Mouse (Mus musculus): ENCODE measurements around the gene Apoe. TPM values are rescaled to one million over a fixed set of nuclear protein-coding genes. Genes with fewer than 3 reads are reported as not detected.

Gene Apoe
- total RNA-seq (2017), result 399 and 429 TPM in 2 replicates

DNA sequence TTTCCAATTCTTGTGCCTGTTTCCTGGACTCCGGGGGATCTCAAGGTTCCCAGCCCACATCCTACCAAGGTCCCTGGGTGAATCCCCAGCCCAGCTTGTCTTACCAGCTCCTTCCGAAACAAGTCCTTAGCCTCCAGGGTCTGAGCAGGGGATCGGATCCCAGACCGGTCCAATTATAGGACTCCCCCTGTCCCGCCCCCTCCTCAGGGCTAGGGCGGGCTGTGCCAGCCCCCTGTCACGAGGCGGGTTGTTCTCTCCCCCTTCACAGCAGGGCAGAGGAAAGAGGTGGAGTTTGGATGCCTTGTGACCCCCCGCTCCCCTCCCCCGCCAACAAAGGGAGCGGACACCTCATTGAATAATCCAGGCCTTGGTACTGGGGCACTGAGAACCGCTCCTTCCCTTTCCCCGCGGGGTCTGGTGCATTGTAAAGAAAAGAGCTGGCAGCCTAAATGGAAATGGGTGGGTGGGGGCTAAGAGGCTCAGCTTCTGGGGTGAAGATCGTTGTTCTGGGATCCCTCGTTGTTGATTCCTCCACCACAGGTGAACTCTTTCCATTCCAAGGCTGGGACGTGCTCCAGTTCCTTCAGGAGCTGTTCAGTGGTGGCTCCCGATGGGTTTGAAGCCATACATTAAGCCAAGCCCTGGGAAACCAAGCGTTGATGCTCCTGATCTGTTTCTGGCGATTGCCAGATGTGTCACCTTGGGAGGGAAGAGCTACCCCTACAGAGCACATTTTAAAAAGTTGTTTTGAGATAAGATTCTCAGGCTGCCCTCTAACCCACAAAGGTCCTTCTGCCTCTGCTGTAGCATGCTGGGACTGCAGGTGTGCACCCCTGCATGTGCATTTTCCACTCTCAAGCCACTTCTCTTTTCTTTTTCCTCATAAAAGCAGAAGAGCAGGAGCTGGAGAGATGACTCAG is at the start of gene Apoe:
TSS of gene Apoe (minus strand) at position 282 of the 920 bp plus-strand sequence.
- ATAC-seq (ENCODE audit: extremely low read depth, insufficient number of reproducible peaks, low FRiP score, poor library complexity, severe bottlenecking), result peak; percentile 56

DNA sequence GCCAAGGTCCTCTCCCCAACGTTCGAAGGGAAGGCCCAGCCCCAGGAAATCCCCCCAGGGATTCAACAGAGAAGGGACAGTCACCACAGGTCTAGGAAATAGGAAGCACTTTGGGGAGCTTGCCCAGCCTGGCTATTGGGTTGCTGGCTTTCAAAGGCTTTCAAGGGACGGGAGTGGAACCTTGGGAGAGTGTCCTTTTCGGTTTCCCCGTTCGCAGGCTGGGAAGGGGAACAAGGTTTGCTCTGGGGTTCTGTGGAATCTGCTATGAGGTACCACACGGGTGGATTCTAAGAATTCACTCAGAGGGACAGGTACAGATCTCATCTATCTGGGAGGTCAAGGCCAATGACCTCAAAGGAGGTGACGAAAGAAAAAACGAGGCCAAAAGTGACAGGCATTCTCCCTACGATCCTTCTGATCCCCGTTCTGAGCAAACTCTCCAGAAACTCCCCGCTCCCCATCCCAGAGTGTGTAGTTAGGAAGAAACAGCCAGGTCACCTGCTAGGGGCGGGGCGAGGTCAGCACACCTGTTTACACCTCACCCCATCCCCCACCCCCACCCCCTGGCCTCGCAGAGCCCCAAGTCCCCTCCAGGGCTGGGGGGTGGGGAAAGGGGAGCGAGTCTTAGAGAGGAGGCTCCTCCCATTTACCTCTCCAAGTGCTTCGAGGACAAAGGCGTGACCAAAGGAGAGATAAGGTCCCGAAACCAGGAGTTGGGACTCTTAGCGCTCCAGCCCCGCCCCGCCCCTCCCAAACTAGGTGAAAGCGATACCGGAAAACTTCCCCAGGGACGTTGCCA is 48.6 kb upstream of the Apoe start:
- ATAC-seq (ENCODE audit: extremely low read depth, insufficient number of reproducible peaks, low FRiP score, poor library complexity, severe bottlenecking), result no peak; the same call in 1 of the 2 replicates

DNA sequence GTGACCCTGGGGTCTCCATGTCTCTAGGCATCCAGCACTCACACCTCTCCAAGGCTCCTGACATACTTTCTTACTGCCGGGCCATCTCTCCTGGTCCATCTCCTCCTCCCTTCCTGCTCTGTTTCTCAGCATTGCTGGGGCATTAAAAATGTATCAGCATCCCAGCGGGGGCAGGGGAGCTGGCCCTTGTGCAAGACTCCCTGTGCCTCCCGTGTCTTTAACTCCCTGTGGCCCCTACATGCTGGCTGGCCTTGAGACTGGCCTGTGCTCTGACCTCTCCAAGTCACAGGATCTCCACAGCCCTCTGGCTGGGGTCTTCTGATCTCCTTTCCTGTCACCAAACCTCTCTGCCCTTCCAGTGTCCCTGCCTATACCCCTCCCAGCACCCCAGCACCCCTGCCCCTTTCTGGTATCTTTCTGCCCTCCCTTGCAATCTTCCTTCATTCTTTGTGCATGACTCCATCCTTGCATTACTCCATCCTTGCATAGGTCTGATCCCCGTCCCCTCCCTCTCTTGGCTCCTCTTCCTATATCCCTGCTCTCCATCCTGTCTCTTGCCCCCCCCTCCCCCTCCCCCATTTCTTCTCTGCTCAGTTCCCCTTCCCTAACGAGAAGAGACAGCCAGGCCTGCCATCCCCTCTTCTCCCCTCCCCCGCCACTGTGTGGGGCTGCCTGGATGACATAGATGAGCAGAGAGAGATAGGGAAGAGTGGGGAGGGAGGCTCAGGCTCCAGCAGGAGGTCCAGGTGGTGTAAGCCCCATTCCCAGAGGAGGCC is 47.6 kb upstream of the Apoe start:
- no peak for ATAC-seq (ENCODE audit: extremely low read depth, insufficient number of reproducible peaks, low FRiP score, poor library complexity, severe bottlenecking)

DNA sequence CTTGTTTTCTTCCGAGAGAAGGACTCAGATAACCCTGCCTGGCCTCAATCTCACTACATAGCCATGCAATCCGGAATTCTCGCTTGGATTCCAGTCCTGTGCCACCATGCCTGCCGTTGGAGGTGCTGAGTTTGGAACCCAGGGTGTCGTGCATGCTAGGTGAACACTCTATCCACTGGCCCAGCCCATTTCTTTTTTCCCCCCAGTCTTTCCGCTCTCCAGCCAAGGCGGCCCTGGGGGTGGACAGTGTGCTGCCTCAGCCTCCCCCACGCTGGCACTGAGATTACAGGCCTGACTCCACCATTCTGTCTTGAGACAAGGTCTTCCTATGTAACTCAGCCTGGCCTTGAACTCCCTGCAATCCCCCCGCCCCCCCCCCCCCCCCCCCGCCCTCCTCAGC is 47.0 kb upstream of the Apoe start:
- no peak for ATAC-seq (ENCODE audit: extremely low read depth, insufficient number of reproducible peaks, low FRiP score, poor library complexity, severe bottlenecking)

DNA sequence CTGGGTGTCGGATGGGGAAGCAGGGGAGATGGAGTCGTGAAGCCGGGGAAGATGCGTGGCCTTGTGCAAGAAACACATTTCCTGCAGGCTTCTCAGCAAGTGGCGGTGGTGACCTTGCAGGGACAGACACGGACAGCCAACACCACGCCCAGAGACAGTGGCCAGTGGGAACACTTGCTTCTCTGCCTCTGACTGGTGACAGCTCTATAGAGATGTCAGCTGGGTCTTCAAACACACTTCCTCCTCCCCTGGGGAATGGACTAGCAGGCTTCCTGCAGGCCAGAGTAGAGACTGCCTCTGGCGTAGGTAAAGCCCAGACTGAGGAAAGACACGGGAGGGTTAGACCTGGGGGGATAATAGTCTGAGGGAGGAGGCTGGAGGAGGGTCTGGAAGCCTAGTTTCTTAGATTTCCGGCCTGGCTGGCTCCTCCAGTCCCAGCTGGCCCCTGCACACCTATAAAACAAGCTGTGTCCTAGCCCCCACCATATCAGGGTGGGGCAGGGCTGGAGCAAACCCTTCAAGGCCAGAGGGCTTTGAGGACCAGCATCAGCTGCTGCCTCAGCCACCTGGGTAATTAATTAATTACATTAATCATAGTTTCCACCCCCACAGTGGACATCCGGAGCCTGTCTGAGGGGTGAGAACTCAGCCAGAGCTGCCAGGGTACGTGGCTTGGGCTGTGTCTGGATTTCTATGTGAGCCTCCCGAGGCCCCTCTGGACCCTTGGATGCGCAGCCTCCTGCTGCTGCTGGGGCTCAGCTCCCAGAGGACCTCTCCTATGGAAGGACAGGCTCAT is 45.8 kb upstream of the Apoe start:
- no peak for ATAC-seq (ENCODE audit: extremely low read depth, insufficient number of reproducible peaks, low FRiP score, poor library complexity, severe bottlenecking)

DNA sequence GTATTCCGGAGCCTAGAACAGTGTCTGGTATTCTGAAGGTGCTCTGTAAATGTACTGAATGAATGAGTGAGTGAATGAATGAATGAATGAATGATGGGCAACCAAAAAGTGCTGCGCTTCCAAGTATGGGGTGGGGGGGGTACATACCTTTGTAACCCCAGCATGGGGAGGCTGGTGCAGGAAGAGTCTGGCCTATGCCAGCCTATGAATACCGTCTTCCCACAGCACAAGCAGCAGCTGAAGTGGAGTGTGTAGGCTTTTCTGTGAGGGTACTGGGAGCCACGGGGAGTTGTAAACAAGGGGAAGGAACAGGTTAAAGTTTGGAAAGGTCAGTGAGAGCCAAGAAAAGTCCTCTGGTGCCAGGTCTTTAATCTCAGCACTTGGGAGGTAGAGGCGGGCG is 44.8 kb upstream of the Apoe start:
- ATAC-seq (ENCODE audit: extremely low read depth, insufficient number of reproducible peaks, low FRiP score, poor library complexity, severe bottlenecking), result no peak

DNA sequence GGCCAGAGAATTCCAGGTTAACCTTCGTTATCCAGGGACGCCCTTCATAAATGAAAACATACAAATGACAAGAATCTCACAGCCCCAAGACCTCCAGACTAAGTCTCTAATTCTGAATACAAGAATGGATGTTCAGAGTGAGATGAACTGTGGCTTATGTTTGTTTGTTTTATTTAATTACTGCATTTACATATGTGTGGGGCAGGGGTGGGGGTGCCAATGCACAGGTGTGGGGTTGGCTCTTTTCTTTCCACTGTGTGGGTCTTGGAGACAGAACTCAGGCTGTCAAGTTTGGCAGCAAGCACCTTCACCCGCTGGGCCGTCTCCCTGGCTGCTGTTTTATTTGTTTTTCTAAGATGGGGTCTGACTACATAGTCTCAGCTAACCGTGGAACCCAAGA is 43.5 kb upstream of the Apoe start:
- ATAC-seq (ENCODE audit: extremely low read depth, insufficient number of reproducible peaks, low FRiP score, poor library complexity, severe bottlenecking), result no peak

DNA sequence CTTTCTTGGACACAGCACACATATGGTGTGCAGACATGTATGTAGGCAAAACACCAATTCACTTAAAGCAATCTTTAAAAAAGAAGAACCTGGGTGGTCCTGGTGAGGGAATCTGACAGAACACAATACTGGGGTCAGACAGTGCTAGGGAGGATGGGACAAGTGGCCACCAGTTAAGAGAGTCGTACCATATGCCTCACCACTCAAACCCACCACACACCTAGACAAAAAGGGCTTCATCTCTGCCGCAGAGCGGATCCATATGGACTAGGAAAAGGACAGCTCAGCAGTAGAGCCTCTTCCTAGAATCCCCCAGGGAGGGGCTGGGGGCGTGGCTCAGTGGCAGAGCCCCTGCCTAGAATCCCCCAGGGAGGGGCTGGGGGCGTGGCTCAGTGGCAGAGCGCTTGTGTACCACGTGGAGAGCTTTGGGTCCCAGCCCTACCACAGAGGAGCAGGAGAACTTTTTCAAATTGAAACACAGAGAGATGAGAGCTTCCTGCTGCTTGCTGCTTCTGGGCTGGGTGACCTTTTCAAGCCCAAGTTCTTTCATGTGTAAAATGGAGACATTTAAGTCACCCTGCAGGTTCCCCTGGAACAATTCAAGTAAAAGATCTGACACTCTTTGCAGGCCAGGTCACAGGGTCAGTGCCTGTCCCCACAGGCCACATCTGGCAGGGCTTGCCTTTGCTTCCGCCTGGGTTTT is 42.5 kb upstream of the Apoe start:
- ATAC-seq (ENCODE audit: extremely low read depth, insufficient number of reproducible peaks, low FRiP score, poor library complexity, severe bottlenecking), result no peak

DNA sequence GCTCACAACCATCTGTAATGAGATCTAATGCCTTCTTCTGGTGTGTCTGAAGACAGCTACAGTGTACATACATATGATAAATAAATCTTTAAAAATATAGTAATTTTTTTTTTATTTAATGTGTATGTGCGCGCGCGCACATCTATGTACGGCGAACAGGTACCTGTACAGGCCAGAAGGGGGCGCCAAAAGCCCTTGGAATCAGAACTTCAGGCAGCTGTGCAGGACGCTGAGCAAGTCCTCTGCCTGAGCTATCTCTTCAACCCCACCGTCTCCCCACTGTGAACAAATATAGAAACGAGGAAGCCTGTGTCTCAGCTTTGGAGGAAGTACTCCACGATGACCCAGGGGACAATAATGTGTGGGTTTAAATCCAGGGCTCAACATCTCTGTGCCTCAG is 41.3 kb upstream of the Apoe start:
- no peak for ATAC-seq (ENCODE audit: extremely low read depth, insufficient number of reproducible peaks, low FRiP score, poor library complexity, severe bottlenecking)

DNA sequence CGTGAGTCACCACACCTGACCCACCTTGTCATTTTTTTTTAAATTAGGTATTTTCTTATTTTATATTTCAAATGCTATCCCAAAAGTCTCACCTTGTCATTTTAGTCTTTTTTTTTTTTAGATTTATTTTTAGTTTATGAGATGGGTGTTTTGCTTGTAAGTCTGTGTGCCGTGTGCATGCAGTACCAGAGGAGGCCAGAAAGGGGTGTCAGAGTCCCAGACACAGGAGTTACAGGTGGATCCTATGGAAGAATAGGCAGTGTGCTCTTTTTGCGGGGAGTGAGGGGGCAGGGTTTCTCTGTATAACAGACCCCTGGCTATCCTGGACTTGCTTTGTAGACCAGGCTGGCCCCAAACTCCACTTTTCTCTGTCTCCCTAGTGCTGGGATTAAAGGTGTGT is 39.8 kb upstream of the Apoe start:
- ATAC-seq (ENCODE audit: extremely low read depth, insufficient number of reproducible peaks, low FRiP score, poor library complexity, severe bottlenecking), result no peak

DNA sequence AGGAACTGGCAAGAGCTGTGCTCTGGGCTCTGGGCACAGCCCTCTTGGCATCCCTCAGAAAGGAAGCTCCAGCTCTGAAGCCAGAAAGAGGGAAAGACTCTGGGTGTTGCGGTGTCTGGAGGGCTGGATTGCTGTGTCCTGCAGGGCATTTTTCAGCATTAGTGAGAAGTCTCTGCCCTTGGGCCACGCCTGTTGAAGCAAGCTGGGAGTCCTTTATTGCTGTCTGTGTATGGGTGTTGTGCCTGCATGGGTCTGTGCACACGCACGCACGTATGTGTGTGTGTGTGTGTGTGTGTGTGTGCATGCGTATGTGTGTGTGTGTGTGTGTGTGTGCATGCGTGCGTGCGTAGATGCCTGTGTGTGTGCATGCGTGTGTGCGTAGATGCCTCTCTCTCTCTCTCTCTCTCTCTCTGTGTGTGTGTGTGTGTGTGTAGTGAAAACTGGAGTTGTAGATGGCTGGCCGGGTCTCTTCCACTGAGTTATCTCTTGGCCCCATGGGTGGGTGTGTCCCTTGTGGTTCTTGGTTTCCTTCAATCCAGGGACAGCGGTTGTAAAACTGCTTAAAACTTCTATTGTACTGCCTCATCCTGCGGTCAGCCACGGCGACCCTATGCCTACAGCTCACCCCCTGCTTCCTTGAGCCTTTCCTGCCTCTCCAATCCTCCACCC is 37.5 kb upstream of the Apoe start:
- no peak for ATAC-seq (ENCODE audit: extremely low read depth, insufficient number of reproducible peaks, low FRiP score, poor library complexity, severe bottlenecking)

DNA sequence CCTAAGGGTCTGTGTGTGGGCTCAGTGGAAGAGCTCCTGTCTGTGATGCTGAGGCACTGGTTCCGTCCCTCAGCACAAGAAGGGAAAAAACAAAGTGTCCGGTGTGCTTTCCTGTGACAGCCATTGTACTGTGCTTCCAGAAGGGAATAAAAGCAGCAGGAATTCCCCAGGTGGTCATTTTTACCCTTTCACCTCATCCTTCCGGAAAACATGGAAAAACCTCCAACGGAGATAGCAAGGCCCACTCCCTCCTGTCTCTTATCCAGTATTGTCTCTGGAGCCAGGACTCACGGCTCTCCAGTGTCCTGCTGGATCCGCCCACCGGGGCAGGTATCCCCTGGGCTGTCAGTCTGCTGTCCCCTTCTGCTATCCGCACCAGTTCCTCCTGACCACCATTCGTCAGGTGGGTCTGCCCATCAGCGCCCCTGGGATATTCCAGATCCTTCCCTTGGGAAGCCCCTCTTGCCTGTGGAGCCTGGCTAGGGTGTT is 35.2 kb upstream of the Apoe start:
- no peak for ATAC-seq (ENCODE audit: extremely low read depth, insufficient number of reproducible peaks, low FRiP score, poor library complexity, severe bottlenecking)

DNA sequence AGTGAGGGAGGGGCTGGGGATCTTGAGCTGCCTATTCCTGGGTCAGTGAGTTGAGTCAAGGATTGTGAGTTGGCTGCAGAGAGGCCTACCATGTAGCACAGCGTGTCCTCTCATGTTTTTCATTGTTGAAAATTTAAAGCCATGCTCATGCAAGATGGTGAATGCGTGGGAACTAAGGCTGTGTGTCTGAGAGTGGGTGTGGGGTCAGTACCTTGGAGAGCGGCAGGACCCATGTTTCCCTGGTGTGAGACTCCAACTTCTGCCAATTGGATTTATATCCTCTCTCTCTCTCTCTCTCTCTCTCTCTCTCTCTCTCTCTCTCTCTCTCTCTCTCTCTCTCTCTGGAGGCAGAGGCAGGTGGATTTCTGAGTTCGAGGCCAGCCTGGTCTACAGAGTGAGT is 27.6 kb upstream of the Apoe start:
- no peak for ATAC-seq (ENCODE audit: extremely low read depth, insufficient number of reproducible peaks, low FRiP score, poor library complexity, severe bottlenecking)

DNA sequence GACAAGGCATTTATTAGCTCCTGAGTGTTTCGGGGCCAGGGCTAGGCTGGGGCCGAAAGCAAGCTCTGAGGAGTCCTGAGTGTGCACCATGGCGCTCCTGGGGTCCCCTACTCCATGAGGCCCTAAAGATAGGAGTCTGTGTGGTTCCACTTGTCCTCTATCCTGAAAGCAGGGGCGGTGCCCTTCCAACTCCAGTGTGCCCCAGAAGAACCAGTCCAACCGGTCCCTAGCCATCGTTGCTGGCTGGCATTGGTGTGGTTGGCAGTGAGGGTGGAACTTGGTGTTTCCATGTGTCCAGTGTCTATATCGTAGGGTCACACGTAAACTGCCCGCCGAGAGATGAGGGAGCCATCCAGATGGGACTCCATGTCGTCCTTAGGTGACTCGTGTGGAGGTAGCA is 25.2 kb upstream of the Apoe start:
- no peak for ATAC-seq (ENCODE audit: extremely low read depth, insufficient number of reproducible peaks, low FRiP score, poor library complexity, severe bottlenecking)

DNA sequence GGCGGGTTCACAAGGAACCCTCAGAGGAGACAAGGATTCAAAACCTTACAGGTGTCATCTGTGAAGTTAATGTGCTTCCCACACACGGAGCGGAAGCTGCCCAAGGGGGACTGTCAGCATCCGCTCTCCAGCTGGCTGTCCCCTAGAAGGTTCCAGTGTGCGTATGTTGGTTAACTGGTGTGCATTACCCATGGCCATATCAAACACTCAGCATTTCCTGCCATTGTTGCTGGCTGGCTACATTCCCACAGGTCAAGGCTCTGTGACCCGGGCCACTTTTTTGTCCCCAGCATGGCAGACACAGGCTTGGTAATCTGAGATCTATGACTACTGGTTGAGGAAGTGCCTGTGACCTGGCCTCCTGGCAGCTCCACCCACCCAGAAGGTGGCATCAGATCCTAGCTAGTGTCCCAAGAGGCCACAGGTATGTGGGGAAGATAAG is 23.8 kb upstream of the Apoe start:
- no peak for ATAC-seq (ENCODE audit: extremely low read depth, insufficient number of reproducible peaks, low FRiP score, poor library complexity, severe bottlenecking)

DNA sequence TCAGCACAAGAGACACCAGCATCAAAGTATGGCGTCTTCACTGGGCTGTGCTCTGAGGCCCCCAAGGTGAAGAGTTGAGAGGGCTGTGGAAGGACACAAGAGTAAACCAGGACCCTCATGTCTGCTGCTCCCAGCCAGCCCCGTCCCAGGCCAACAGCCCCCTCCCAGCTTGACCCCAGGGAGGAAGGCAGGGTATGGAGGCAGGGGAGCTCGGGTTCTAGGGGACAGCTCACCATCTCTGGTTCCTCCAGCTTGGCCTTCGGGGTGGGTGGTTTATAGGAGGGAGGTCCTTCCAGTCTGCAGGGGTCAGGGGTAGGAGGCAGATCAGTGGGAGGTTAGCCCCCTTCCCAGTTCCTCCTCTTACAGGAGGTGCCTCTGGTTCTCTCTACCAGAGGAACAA is 20.2 kb upstream of the Apoe start:
- no peak for ATAC-seq (ENCODE audit: extremely low read depth, insufficient number of reproducible peaks, low FRiP score, poor library complexity, severe bottlenecking)

DNA sequence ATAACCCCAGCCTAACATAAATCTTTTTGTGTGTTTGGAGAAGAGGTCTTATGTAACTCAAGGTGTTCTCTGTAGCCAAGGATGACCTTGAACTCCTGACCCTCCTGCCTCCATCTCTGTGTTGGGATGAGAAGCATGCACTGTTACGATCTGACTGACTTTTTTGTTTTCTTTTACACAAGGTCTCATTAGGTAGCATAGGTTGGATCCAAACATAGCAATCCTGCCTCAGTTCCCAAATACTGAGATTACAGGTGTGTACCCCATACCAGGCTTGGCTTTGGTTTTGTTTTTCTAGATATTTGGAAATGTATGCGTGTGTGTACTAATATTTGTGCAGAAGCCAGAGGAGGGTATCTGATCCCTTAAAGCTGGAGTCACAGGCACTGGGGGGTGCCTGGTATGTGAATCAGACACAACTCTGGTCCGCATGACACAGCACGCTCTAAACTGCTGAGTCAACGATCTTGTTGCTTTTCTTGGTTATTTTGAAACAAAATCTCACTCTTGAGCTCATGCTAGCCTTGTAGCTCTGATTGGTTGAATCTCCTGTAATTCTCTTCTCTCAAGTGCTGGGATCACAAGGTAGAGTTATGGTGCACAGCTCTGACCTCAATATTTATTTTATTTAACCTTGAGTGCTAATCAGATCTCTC is 19.4 kb upstream of the Apoe start:
- no peak for ATAC-seq (ENCODE audit: extremely low read depth, insufficient number of reproducible peaks, low FRiP score, poor library complexity, severe bottlenecking)

All from neutrophil, adult 5-6 weeks (primary cell).